Mouse (Mus musculus) layer of hippocampus, postnatal 14 days (tissue): Measurements from ENCODE around the gene Smchd1. TPM values are rescaled to one million over a fixed set of nuclear protein-coding genes. Genes with fewer than 3 reads are reported as not detected.

Source experiments
- DNase-seq, 2 experiments: peaks; one replicate each; pipeline ENCODE4 v3.0.0; 2021 to 2022; ENCODE audit warnings: low spot score in 2 of 2, mixed read lengths in 1 of 2
- long read RNA-seq, 2 experiments: library from polyadenylated mRNA; stranded (forward); transcript quantifications; one replicate each; pipeline ENCODE4 v2.0.0; 2021
- total RNA-seq, 2 experiments: library from RNA; stranded (reverse); gene quantifications; 2 replicates each; pipeline ENCODE4 v1.2.3; 2021

The Smchd1 gene
- total RNA-seq = 10 to 100 TPM; 31.0 to 34.0 TPM
- long read RNA-seq, experiment 1, full-length matches to known transcripts = 4 of 10 reads
- long read RNA-seq, experiment 1, partial matches to known transcripts = 3 of 10 reads
- long read RNA-seq, experiment 1, other reads (novel, unspliced or antisense) = 3 of 10 reads
- long read RNA-seq, experiment 2, full-length matches to known transcripts = 3 of 7 reads
- long read RNA-seq, experiment 2, partial matches to known transcripts = 3 of 7 reads
- long read RNA-seq, experiment 2, other reads (novel, unspliced or antisense) = 1 of 7 reads

DNA sequence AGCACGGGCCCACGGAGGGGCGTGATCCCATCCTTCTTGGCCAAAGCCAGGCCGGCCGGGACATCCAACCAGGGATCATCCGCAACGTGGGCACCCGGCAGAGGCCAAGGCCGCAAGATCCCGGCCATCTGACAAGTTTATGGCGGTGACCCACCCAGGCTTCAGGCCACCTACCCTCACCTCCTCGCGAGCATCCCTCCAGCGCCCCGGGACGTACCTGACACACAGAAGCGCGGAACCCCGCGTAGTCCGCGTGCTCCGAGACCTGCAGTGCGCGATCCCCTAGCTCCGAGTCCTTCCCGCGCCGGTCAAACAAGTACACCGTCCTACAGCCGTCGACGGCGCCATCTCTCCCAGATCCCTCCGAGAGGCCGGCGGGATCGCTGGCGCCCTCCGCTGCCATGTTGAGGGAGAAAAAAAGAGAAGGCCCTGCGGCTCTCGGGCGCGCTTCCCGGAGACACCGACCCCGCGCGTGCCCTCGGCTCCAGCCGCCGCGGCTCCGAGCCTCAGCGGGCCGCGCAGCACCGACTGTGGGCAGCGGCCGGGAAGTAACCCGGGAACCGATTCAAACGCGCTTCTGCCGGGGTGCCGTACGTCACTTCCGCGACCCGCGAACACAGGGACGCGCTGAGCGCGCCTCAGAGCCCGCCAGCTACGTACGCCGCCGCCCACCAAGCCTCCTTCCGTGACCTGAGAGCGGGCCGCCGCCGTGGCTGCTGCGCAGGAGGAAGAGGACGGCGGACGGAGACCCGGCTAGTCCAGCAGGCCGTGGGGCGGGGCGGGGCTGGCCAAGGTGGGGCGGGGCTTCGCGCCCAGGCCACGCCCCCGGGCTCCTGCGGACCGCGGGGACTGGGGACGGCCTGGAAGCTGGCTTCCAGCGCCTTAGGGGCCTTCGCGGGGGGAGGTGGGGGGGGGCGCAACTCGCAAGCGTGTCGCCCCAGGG is at the start of gene Smchd1:
Smchd1 (minus strand) TSS at position 582 of the 943 bp plus-strand sequence.
- peak; percentile 94 to 95 for DNase-seq

GRCm38 (mm10) chr17:71510297-71510696 is 35.2 kb upstream of the Smchd1 start:
- DNase-seq = no peak

- DNase-seq = no peak
Observed at GRCm38 (mm10) chr17:71506832-71507231, 31.7 kb upstream of the Smchd1 start.

DNA sequence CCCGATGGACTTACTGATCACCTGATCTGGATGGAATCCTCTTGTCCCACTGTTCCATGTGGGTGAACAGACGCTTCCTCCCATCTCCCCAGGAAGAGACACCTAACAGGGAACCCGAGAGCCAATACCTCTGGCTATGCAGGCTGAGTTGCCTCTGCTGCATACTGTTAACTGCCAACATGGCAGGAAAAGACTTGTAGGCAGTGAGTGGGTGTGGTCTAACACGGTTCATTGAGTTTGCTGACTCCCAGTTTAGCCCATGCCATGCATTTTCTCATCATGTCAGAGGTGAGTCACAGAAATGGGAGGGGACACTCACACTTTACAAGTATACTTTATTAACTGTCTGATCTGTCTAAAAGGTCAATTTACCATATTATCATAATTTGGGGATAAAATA is 20.6 kb upstream of the Smchd1 start:
- DNase-seq = no peak

- no peak for DNase-seq
Observed at GRCm38 (mm10) chr17:71491332-71491686, 16.2 kb upstream of the Smchd1 start.

GRCm38 (mm10) chr17:71490666-71491331 is 15.7 kb upstream of the Smchd1 start:
- no peak for DNase-seq

DNA sequence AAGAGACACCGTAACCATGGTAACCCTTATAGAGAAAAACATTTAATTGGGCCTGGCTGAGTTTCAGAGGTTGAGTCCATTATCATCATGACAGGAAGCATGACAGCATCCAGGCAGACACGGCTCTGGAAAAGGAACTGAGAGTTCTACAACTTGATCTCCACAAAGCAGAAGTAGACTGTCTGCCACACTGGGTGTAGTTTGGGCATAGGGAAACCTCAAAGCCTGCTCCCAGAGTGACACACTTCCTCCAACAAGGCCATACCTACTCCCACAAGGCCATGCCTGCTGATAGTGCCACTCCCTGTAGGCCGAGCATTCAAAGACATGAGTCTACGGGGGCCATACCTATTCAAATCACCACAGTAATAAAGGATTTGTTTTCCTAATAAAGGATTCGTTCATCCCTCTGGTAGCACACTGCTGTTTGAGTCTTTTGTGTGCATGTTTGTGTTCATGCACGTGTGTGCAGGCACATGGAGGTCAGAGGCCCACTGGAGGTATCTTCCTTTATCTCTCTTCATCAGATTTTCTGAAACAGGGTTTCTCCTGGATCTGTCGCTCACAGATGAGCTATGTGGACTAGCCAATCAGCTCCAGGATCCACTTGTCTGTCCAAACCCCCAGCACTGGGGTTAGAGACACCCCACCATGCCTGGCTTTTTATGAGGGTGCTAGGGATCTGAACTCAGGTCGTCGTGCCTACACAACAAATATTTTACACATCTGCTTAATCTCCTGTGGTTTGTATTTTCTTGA is 14.7 kb upstream of the Smchd1 start:
- no peak for DNase-seq

- DNase-seq = no peak
Observed at GRCm38 (mm10) chr17:71486231-71486851, 11.2 kb upstream of the Smchd1 start.

DNA sequence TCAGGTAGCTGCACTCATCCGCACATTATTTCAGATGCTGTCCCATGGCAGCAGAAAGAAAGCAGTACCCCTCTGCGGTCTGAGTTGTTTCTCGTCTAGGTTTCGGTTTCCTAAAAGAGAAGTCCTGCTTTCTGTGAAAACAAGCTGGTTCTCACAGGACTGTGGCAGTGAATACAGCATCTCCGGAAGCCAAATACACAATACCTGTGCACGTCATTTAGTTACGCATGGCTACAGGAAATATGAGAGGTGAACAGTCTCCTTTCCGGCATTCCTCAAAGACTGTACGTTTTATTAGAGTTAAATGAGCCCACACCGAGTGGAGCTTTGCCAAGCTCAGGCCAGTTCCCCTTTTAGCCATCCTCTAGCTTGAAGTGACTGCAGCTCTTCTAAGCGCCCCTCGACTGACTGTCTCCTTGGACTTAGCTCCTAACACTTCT is 10.7 kb upstream of the Smchd1 start:
- peak in 1 of 2 experiments; percentile 16 for DNase-seq

- no peak for DNase-seq
Observed at GRCm38 (mm10) chr17:71484711-71485110, 9.6 kb upstream of the Smchd1 start.

- DNase-seq = no peak
Observed at GRCm38 (mm10) chr17:71483418-71484060, 8.4 kb upstream of the Smchd1 start.

DNA sequence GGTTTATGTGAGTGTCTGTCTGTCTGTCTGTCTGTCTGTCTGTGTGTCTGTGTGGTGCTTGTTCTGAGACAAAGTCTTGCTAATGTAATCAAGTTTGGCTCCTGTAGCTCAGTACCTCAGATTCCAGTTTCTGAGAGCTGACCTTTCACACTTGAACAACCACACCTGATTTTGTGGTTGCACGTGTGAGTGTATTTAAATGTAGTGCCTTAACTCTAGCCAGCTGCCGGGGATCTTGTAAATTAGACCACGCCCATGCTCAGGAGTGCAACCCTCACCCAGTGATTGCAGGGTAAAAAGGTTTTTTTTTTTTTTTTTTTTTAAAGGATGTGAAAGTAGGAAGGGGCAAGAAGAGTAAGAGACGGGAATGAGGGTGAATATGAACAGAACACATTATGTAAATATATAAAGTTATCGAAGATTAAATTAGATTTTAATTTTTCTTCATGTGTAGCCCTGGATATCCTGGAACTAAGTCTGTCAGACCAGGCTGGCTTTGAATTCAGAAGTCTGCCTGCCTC is 4.3 kb upstream of the Smchd1 start:
- no peak for DNase-seq

DNA sequence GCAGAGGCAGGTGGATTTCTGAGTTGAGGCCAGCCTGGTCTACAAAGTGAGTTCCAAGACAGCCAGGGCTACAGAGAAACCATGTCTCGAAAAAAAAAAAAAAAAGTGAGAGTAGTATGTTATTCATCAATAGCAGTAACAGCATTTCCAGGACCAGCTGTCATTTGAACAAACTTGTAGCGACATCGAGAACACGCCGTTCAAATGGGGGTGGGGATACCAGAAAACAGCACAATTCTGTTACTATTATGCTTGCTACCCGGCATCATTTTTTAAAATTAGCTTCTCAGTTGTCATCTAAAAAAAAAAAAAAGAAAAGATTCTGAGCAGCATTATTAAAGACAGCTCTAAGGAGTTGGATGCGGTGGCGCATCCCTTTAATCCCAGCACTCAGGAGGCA is 2.3 kb upstream of the Smchd1 start:
- DNase-seq = peak in 1 of 2 experiments; percentile 63

DNA sequence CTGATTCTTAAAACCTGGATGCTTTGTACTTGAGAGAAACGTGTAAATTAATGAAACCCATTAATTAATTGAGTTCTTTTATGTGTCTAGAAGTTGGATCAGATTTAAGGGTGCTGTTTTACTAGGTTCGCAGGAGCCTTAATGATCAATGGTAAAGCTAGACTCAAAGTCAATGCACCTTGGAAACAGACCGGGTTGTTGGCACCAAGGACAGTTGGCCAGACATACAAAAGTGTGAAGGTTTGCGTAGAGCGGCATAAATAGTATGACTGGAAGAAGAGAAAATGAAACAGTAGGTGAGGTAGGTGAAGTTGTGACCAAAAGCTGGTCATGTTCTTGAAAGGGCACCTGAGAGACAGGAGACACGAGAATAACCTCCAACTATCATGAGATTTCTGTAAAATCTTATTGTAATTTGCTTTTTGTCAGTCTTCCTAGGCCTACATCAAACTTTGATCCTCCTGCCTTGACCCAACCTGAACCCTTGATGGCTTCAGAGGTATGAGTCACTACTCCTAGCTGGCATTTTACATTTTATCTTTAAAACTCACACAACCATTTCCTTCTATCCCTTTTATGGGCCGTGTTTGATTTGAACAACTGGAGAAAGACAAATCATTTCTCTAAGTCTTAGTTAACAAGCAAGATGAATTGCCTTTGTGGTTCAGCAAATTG is 1.3 kb upstream of the Smchd1 start:
- no peak for DNase-seq

GRCm38 (mm10) chr17:71475705-71476089 is 554 bp upstream of the Smchd1 start:
- peak; percentile 61 to 67 for DNase-seq

- DNase-seq = no peak
Observed at GRCm38 (mm10) chr17:71474128-71474527, 1.0 kb downstream of the Smchd1 start.

DNA sequence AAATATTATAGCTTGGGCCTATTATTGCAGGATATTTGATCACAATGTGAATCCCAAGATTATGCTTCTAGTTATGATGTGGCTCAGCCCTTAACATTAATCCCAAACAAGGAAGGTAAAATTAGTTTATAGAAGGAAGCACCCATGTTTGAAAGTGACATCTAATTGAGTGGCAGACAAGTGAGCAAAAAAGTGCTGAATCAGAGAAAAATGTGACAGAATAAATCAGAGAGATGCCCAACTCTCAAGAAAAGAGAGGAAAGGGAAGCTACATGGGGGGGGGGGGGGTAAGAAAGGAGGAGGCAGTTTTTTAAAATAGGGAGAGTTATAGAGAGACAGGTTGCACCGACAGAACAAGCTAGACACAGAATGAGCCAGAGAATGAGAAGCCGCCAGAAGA is 3.9 kb downstream of the Smchd1 start:
- peak in 1 of 2 experiments; percentile 29 for DNase-seq

DNA sequence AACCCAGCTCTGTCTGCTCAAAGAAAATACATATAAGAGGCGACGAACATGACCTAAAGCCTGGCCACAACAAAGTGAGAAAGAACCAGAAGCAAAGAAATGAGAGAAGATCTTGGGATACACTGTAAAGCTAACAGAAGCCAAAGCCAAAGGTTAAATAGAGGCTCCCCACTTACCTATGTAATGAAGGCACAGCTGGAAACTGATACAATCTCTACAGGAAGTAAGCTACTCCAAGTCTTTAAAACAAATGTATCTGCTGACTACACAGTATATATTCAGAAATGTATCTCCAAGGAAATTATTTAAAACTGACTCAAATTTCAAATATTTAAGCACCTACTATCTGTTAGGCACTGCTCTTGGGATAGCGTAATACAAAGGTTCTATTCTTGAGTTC is 14.8 kb downstream of the Smchd1 start:
- no peak for DNase-seq

- no peak for DNase-seq
Observed at GRCm38 (mm10) chr17:71459818-71460217, 15.3 kb downstream of the Smchd1 start, which contains the start of gene Gm4707. Gm4707 (minus strand) TSS chr17:71459918.
